Mouse (Mus musculus) thymus, postnatal 36 days (tissue): ENCODE data around the gene Galnt4.

Experiments
- DNase-seq, 2 experiments: peaks; one replicate each; pipeline ENCODE4 v3.0.0; 2022; ENCODE audit warnings: mixed read lengths in 2 of 2

Galnt4 gene

DNA sequence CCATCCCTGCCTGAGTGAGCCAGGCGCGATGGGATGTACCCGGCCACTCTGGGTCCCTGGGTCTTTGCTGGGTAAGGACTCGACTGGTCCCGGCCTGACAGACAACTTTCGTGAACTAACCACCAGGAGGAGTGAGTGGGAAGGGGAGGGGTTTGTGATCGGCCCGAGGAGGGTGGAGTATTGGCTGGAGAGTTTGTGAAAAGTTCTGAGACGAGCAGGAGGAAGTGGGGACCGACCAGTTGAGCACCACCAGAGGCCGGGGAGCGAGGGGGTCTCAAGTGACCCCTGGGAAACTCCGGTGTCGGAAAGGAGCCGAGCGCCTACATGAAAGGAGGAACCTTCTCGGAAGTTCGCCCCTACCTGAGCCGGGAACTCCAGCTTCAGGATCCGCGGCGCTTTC lies at the start of gene Galnt4:
Gene Galnt4 (plus strand): TSS at position 196 of the 400 bp plus-strand sequence.
- DNase-seq, result peak; percentile 85

DNA sequence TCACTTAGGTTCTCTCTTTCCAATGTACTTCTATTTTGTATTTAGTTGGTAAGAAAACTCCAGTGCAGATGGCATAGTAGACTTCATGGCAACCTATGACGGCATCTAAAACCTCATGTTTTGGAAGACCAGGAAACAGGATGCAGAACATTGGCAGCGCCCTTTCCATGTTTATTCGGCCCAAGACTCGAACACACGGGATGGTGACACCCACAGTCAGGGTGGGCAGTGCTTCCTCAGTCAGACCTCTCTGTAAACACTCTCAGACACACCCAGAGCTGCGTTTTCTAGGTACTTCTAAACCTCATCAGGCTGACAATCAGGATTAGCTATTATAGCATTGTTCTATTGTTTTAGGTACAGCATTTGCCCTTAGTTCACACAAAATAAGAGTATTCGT lies 47.4 kb upstream of the Galnt4 start:
- no peak for DNase-seq

DNA sequence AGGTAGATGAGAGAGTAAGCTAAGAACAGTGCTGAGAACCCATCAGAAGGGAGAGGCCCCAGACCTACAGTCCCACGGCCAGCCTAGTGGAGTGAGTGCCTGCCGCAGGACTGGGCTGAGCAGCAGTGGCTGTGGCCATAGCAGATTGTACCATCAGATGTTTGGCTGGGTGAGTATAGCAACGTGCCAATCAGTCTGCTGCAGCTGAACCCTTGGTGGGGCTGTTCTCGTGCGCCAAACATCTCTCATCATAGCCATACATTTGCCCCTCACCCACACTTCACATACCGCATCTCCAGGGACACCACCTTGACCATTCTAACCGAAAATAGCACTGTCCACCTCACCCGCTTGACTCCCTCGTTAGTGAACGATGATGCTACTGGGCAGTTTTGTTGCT lies 46.5 kb upstream of the Galnt4 start:
- DNase-seq, result no peak

DNA sequence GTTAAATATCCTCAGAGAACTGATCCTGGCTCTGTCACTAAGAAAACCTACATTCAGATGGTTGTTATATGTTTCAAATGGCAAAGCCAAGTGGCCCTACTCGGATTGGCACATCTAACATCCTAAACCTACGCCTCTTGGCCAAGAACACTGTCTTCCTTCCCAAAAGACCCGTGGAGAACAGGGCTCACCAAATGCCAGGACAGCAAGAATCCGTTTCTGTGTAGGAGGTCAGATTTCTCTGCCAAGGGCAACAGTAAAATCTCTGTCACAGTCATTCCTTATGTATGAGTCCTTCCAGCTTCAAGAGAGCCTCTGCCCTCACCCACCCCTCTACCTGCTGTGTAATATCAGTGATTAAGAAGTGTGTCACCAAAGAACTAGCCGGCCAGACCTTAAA lies 45.4 kb upstream of the Galnt4 start:
- no peak for DNase-seq

DNA sequence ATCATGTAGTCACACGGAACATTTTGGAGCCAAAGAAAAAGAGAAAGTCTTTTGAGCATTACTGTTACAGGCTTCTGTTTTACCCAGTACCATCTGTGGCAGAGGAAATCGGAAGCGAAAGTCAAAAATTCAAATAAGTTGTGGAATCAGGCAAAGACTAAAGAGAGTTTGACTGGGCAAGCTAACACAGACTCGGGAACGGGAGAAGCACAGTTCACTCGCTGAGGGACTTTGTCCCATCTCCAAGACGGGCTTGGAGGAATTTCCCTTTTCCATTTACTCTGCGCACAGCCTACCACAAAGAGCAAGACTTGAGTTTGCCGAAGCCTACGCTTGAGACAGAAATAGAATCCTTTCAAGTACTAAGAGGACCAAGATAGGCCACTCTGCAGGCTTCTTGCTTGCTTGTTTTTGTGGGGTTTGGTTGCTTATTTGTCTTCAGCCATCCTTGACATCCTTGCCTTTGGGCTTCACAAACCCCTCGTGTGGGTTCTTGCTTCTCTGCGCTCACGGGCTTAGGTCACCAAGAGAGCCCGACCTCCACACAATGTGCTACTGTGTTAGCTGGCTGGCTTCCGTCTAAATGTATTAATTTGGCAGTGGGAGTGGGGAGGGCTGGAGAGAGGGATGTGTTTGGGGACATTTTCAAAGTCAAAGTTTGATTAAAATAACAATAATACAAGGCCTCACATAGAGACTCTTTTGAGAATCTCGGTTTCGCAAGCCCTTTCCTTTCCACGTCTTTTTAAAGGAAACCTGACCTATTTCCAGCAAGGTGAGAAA lies 31.7 kb upstream of the Galnt4 start:
- DNase-seq, result no peak

DNA sequence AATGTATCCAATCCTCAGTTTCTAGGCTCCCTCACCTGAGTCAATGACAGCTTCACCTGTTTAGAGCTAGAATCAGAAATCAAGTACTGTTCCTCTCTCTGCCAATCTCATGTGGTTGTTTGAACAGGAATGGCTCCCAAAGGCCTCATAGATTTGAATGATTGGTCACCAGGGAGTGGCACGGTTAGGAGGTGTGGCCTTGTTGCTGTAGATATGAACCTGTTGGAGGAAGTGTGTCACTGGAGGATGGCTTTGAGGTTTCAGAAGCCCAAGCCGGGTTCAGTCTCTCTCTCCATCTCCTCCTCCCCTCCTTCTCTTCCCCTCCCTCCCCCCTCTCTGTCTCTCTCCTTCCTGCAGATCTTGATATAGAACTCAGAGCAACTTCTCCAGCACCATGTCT lies 29.3 kb upstream of the Galnt4 start:
- no peak for DNase-seq

DNA sequence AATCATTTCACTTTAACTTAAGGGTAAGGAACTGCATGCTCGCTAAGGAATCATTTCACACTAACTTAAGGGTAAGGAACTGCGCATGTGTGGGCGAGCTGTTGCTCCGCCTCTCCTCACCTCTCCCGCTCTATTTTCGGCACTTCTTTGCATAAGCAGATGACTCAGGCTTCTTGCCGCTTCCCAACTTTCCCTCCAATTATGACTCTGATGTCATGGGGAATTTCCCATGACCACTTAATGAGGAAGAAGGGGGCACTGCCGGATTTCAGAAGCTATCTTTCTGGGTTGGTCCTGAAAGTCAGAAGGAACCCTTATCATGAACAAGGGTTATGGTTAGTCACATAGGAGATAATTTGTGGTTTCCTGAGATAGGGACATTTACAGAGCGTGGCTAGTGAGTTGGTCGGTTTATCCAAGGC lies 26.4 kb upstream of the Galnt4 start:
- no peak for DNase-seq

DNA sequence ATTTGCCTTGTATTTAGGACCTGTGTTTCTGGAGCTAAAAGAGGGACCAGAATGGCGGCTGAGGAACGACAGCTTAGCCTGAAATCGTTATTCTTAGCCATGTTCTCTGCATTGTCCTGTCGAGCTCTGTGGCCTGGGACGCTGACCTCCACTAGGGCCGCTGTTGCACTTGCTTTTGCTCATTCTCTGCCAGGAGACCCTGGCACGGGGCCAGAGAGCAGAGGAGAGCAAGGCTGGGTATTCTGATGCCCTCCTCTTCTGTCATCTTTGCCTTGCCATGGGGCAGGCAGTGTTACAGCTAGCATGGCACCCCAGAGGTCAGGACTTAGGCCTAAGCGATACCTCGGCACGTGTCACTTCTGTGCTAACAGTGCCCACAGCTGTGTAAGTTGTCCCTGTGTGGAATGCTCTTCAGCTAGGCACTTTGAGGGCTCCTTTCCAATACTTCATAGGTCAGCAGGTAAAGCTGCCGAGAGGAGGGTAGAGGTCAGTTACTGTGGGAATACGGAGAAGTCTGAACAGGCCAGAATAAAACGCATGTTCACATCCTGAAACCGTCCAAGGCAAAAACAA lies 24.4 kb upstream of the Galnt4 start:
- no peak for DNase-seq

DNA sequence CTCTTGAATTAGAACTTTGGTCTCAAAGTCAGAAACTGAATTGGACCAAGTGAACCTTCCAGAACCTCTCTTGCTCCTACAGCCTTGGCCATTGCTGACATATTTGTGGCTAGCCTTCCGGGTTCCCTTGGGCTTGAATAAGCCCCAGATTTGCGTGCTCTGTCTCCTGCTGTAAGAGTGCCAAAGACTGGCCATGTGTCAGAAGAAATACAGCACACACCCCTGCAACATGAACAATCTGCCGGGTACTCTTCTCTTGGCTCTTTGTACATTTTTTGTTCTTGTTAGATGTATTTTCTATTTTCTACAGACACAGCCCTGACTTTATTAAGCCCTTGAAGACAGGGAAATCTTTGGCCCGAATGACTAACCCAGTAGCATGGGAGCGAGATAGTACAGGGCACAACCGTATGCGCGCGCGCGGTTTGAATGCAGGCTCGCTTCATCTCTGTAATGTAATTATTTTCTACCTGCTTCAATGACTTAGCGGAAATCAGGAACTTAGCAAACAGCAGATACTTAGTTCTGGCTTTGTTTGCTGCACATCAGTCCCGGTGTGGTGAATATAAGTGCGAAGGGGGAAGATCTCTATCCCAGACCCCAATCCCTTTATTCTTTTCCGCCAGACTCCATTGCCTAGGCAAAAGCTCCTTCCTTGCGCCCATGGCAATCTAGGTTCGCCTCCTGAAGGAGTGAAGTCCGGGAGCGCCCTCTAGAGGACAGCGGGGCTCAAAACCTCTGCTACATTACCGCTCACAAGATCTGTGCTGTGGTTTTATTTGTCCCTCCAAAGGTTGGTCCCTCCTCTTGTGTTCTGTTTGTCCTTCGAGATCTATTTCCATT lies 23.3 kb upstream of the Galnt4 start:
- peak; percentile 74 to 80 for DNase-seq

DNA sequence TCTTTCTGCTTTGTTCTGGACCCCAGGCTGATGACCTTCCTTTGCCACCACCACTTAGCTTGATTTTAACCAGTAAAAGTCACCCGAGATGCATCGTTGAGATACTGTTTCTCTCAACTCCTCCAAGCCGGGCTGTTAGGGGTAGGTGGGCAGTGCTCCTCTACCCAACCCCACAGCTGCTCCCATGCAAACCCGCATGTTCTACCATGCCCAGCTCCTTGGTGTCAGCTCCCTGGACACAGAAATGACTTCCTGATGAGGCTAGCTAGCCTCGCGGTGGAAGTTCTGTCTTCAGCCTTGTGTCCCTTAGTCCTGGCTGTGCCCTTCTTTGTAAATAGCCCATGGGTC lies 22.7 kb upstream of the Galnt4 start:
- no peak for DNase-seq

DNA sequence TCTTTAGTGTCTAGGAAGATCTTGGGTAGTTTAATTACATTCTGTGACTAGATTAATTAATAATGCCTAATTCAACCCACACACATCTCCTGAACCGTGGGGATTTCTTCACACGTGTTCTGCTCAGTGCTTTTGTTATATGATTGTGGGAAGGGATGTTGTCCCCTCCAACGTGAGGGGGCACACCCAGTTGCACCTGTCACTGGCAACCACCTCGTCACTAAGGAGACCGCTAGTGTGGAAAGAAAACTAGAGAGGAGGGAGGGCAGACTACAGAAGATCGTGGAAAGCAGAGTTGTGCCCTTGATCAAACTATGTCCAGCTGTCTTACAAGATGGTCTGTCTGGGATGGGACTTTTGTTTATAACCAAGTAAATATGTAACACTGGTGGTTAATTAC lies 21.9 kb upstream of the Galnt4 start:
- no peak for DNase-seq

DNA sequence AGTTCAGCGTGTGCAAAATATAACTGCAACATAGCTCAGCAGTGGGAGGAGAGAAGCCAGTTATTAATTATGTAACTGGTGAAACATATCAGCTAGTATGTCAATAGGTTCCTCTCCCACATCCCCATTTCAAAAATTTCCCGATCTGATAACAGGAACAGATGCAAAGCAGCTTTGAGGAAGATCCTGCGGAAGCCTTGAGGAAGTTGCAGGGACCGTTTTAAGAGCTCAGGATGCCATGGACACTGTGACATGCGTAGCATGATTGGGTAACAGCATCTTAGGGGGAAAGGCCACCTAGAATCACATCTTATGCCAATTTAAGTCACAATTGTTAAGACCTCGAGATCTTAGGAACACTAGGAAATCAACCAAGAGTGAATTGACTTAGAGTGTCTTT lies 18.1 kb upstream of the Galnt4 start:
- DNase-seq, result no peak

DNA sequence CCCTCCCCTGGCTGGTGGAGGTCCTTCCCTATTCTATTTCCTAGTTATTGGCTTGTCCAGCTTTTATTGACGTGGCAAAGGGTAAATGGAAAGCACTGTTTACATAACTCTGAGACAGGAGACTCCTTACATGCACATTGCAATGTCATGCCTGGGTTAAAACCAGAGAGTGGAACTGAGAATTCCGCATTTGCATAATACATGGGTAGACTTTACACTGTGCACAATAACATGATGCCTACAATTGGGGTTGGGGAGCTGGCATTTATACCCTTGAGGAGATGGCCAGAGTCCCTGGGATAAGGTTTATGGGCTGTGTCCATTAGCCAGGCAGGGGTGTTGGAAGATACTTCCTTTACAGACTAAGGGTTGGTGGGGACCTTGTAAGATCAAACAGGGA lies 14.6 kb upstream of the Galnt4 start:
- no peak for DNase-seq

DNA sequence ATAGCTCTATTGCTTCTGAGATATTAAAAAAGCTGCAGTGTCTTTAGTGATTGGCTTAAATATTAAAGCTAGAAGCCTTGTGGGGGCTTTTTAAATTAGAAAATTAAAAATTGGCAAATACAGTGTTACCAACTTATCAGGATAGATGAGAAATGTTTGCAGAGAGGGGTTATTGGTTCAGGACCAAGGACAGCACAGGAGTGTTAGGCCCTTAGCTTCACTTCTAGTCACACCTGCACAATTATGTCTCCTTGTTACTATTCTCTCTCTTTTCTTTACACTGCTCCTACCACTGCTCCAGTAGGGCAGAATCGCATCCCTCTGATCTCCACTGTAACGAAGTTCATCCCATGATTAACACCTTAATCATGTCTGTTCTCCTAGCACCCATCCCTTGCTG lies 12.8 kb upstream of the Galnt4 start:
- no peak for DNase-seq

DNA sequence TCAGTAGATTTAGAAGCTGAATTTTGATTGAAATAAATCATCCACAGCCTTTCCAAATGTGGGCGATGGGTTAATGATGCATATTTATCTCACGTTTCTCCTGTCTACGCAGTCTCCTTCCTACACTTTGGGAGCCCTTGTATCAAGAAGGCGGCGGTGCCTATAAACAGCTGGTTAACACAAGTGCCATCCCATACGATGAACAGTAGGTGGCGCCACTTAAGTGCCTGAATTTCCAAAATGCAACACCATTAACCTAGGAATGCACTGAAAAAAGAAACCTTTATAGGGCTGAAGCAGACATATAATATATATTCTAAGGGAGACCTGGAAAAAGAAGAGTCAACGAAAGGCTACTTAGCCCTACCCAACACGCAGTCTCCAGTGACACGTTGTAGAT lies 10.6 kb upstream of the Galnt4 start:
- peak; percentile 48 to 54 for DNase-seq

DNA sequence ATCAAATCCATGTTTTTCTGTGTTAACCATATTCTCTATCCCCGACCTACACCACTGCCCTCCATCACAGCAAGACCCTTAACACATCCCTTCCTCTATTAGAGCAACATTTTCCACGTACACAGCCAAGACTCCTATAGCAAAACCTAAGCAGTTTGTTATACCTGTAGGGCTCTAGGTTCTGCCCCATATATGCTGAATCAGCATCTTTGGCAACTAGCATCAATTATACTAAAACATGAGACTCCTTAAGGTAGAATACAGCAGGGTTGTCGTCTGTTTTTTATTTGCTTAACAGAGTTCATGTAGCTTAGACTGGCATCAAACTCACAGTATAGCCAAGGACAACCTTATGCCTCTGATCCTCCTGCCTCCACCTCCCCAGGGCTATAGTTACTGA lies 2.4 kb upstream of the Galnt4 start:
- DNase-seq, result no peak

DNA sequence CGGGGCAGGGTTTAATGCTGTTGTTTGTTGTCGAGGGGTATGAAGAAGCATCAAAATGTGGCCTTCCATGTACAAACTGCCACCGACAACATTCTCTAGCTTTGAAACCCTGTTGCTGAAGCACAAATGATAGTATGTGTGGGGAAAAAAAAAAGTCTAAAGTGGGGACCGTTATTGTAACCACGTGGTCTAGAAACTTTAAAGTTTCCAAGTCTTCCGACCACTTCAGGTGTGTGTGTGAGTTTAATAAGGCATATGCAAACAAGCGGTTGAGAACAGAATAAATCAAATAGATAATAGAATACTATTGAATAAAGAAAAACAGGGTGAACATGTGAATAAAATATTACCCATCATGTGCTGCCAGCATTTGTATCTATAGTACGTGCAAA lies 1.7 kb upstream of the Galnt4 start:
- DNase-seq, result no peak

DNA sequence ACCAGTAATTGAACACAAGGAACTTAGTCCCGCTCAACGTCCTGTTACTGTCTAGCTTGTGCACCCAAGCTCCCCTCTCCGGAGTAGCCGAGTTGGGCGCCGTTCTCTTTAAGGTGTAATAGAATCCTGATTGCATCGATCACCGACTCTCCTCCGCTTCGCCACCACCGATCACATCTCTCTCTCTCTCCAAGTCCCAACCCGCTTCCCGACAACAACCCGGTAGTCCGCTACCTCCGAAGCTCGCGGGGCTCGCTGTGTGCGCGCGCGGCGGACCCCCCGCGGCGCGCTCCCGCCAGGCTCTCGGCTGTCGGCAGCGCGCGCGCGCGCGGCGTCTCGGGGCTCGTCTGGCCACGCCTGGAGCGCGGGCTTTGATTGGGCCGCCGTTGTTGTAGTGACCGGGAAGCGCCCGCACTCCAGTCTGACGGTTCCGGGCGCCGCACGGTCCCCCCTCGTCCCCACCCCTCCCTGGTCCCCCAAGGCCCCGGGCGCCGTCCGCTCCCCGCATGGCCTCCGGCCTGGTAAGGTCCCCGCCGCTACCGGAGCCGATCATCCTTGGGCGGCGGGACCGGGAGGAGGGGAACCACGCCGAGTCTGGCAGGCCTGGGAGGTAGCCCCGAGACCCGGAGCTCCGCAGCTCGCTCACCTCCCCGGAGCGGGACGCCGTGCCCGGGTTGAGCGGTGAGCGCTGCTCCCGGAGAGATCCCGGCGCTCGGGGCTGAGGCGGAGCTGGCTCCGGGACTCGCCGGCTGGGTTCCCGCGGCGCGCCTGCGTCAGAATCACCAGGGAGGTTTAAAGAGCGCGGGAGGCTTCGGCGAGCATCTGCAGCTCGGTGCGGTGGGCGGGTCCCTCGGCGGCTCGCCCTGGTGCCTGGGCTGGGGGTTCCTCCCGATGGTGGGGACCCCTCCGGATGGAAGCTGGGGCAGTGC lies 992 bp upstream of the Galnt4 start, which contains the start of gene Poc1b:
Gene Poc1b (plus strand): TSS at position 334 of the 929 bp plus-strand sequence.
- DNase-seq, result peak; percentile 82 to 85

DNA sequence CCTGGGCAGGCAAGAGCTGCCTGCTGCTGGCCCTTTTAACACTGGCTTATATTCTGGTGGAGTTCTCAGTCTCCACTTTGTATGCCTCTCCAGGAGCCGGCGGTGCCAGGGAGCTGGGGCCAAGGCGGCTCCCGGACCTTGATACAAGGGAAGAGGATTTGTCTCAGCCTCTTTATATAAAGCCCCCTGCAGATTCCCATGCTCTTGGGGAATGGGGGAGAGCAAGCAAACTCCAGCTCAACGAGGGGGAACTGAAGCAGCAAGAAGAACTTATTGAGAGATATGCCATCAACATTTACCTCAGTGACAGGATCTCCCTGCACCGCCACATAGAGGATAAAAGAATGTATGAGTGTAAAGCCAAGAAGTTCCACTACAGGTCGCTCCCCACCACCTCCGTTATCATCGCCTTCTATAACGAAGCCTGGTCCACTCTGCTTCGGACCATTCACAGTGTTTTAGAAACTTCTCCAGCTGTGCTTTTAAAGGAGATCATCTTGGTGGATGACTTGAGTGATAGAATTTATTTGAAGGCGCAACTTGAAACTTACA lies 548 bp downstream of the Galnt4 start:
- DNase-seq, result no peak

DNA sequence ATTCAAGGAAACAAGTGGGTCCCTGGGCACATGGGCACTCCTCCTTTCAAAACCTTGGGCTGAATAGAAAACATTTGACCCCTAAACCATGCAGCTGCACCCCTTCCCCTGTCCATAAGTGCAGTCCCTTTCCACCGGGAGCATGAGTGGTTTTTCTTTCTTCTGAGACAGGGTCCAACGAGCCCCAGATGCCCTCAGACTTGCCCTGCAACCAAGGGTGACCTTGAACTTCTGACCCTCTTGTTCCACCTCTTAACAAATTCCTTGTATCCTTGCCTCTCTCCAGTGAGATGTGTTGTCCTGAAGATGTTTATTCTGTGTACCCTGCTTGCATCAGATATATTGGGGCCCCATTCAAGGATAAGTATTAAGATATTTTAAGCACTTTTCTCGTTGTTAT lies 5.6 kb downstream of the Galnt4 start:
- DNase-seq, result no peak

DNA sequence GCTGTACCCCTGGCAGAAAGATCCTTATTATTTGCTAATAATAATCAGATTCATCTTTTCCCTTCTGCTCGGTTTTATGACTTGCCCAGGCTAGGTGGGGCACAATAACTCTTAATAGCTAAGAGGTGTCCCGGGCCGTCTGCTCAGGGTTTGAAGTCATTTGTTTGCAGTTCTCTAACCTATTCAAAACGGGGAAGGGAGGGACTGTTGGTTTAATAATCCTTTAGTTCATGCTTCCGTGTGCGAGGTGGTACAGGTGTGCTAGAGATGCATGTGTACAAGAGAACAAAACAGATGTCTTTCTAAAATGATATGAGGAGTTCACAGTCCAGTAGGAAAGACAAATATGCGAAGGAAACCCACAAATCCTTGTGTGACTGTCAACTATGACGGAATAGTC lies 6.3 kb downstream of the Galnt4 start:
- no peak for DNase-seq

DNA sequence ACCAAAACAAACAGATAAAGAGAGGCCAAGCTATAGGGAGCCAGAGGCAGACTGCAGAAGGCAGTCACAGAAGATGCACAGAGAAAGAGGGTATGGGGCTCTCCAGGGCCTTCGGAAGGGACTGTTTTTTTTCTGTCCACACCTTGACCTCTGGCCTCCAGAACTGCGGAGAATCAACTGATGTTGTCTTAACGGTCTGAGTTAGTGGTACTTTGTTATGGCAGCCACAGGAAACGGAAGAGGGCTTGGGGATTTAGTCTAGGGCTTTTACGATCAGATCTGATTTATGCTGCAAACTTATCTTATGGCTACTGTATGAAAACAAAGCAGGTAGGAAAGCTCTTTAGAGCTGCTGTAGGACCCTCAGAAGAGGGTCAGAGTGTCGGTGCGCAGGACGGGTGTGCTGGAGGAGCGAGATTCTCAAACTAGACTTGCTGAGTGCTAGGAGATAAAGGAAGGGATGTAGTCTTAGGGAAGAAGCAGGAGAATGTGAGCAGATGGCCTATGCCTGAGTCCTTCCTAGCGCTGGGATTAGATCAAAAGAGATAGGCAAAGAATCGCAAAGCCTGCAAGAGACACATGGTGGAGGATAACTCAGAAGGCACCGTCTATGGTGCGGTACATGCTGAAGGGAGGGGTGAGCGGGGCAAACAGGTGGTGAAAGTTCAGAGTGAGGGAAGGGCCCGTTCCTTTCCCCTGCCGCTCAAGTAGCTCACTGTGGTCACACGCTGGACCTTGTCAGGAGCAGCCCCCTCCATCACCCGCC lies 7.7 kb downstream of the Galnt4 start:
- DNase-seq, result peak in 1 of 2 experiments; percentile 51
